Mouse (Mus musculus) ES-E14 (cell line): ENCODE results near the gene Tmem135.

ENCODE experiments used
- CHD2 ChIP-seq: IDR thresholded peaks from 2 replicates; pipeline ENCODE4 v1.6.1; 2014; ENCODE audit warnings: mild to moderate bottlenecking, low read depth, low read length, inconsistent platforms
- HCFC1 ChIP-seq: IDR thresholded peaks from 2 replicates; pipeline ENCODE4 v1.6.1; 2012; ENCODE audit warnings: low read length, inconsistent platforms, borderline replicate concordance; ENCODE audit not compliant: insufficient read depth
- MAFK ChIP-seq: IDR thresholded peaks from 2 replicates; pipeline ENCODE4 v1.6.1; 2014; ENCODE audit warnings: mild to moderate bottlenecking, low read depth, low read length, inconsistent platforms; ENCODE audit not compliant: insufficient read depth
- ZC3H11A ChIP-seq: IDR thresholded peaks from 2 replicates; pipeline ENCODE4 v1.6.1; 2012; ENCODE audit warnings: low read depth, mild to moderate bottlenecking, inconsistent platforms, low read length, borderline replicate concordance
- ZNF384 ChIP-seq: IDR thresholded peaks from 2 replicates; pipeline ENCODE4 v1.6.1; 2012; ENCODE audit warnings: low read depth, low read length, inconsistent platforms

GRCm38 (mm10) chr7:89157356-89157755 is 246.7 kb downstream of the Tmem135 start:
- no peak for TF ChIP-seq HCFC1
- TF ChIP-seq ZC3H11A, result no peak
- TF ChIP-seq CHD2, result no peak
- TF ChIP-seq ZNF384, result no peak
- TF ChIP-seq MAFK, result peak; percentile 51; the same call in 1 of the 2 replicates
